Mouse (Mus musculus) stomach, postnatal 0 days (tissue): Measurements from ENCODE around the gene Sh3bgrl.

ENCODE experiments used
- CTCF ChIP-seq: IDR thresholded peaks from 2 replicates; pipeline ENCODE4 v1.5.1; 2016; ENCODE audit warnings: antibody characterized with exemption, low read depth, mild to moderate bottlenecking, moderate library complexity
- EP300 ChIP-seq: optimal IDR thresholded peaks from 2 replicates; pipeline ENCODE3; 2016; ENCODE audit warnings: antibody characterized with exemption

GRCm38 (mm10) chrX:109108117-109108805, 13.1 kb downstream of the Sh3bgrl start:
- no peak for TF ChIP-seq CTCF
- TF ChIP-seq EP300: no peak
